Mouse (Mus musculus) cortical plate, adult 2 months (tissue): ENCODE measurements around the gene Sspo. TPM values are rescaled to one million over a fixed set of nuclear protein-coding genes. Genes with fewer than 3 reads are reported as not detected.

ENCODE experiments used
- H3K27ac ChIP-seq: fragments of 200-500 bp; 2 replicates; pipeline ENCODE4 v1.5.1; 2012; ENCODE audit warnings: low read length, control low read depth, inconsistent platforms; ENCODE audit not compliant: insufficient read depth
- H3K4me1 ChIP-seq: fragments of 200-500 bp; 2 replicates; pipeline ENCODE4 v1.6.1; 2011; ENCODE audit warnings: low read length; ENCODE audit not compliant: control insufficient read depth, insufficient read depth
- H3K4me3 ChIP-seq: fragments of 200-500 bp; 2 replicates; pipeline ENCODE4 v1.5.1; 2011; ENCODE audit warnings: mild to moderate bottlenecking, low read length, control low read depth; ENCODE audit not compliant: insufficient read depth
- CTCF ChIP-seq: fragments of 200-500 bp; IDR thresholded peaks from 2 replicates; pipeline ENCODE4 v1.5.1; 2011; ENCODE audit warnings: mild to moderate bottlenecking, control low read depth, low read length; ENCODE audit not compliant: insufficient read depth; ENCODE audit errors: extremely low read depth
- POLR2A ChIP-seq: fragments of 200-500 bp; IDR thresholded peaks from 2 replicates; pipeline ENCODE4 v1.6.1; 2011; ENCODE audit warnings: mild to moderate bottlenecking, low read length, control low read depth; ENCODE audit not compliant: insufficient read depth; ENCODE audit errors: extremely low read depth
- polyA plus RNA-seq: library from polyadenylated mRNA; depleted of rRNA; stranded (reverse); fragments of >200 nt; gene quantifications from 2 replicates; pipeline ENCODE4 v1.2.3, GENCODE M21; 2012; rRNA removed

Sspo gene
- polyA plus RNA-seq, 1 experiment = 4.1 TPM

GRCm38 (mm10) chr6:48546858-48547257 is 98.8 kb downstream of the Sspo start:
- Histone ChIP-seq H3K27ac (no peak overlapping the region), H3K4me1 (no peaks in the 10 kb centered on the region), H3K4me3 (no peak overlapping the region)
- TF ChIP-seq CTCF (no peak), POLR2A (no peak)

- H3K4me3 ChIP-seq = no peak overlapping the region
- no peak overlapping the region for H3K27ac ChIP-seq
- TF ChIP-seq CTCF (no peak), POLR2A (no peak)
- H3K4me1 ChIP-seq = no peaks in the 10 kb centered on the region
Measured at GRCm38 (mm10) chr6:48548314-48548713, 100.3 kb downstream of the Sspo start.

Other genes with a start within 250 kb of the Sspo start
- 44.5 and 44.9 TPM in 2 replicates for gene Krba1, start 52.6 kb upstream of the Sspo start, polyA plus RNA-seq
- gene Zfp467, start 2.4 kb upstream of the Sspo start, polyA plus RNA-seq = 25.4 and 26.9 TPM in 2 replicates
- 508 and 534 TPM in 2 replicates for gene Atp6v0e2, start 89.4 kb downstream of the Sspo start, polyA plus RNA-seq
- 22.7 and 25.2 TPM in 2 replicates for gene Lrrc61, start 106.6 kb downstream of the Sspo start, polyA plus RNA-seq
- gene Rarres2, start 124.6 kb downstream of the Sspo start, polyA plus RNA-seq = 17.2 and 23.2 TPM in 2 replicates
- 1.1 TPM in 1 of 2 replicates, not detected in the other for gene Gm45021, start 141.4 kb downstream of the Sspo start, polyA plus RNA-seq
- 81.8 and 96.1 TPM in 2 replicates for gene Repin1, start 145.7 kb downstream of the Sspo start, polyA plus RNA-seq
- 0.56 TPM in 1 of 2 replicates, not detected in the other for gene Gm44965, start 145.7 kb downstream of the Sspo start, polyA plus RNA-seq
- gene Zfp775, start 153.8 kb downstream of the Sspo start, polyA plus RNA-seq = 6.8 and 6.9 TPM in 2 replicates
- 28.3 and 28.4 TPM in 2 replicates for gene AI854703, start 178.5 kb downstream of the Sspo start, polyA plus RNA-seq
- 1.2 and 1.9 TPM in 2 replicates for gene Gimap8, start 199.0 kb downstream of the Sspo start, polyA plus RNA-seq
- 0.65 and 0.66 TPM in 2 replicates for gene Gimap9, start 227.9 kb downstream of the Sspo start, polyA plus RNA-seq
- gene Gimap4, start 236.3 kb downstream of the Sspo start, polyA plus RNA-seq = 0.31 and 0.51 TPM in 2 replicates